Mouse (Mus musculus): ENCODE results near the gene Zfp42. TPM values are rescaled to one million over a fixed set of nuclear protein-coding genes. Genes with fewer than 3 reads are reported as not detected.

Gene Zfp42
- total RNA-seq, 2 experiments from 2014 or later: not detected

- intact Hi-C loops (cut with DNase I; ENCODE audit: low total_unique reads): no loop called here
- DNase-seq: no peak
Measured at GRCm38 (mm10) chr8:43260961-43261360, 45.8 kb downstream of the Zfp42 start.

DNA sequence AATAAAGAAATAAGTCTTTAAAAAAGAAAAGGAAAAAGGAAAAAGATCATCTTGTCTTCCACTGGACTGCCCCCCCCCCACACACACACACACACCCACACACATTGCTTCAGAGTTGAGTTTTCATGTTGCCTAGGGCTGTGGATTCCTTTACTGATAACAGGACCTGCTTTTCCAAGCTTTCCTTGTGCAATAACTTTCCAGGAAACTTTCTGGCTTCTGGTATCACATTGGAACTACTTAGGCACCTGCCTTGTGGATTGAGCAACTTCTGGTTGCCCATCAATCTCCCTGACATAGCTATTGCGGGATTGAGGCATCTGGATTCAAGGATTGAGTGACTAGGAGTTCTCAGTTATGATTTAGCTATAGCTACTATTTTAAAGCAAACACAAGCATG, 48.9 kb downstream of the Zfp42 start:
- intact Hi-C loops (cut with DNase I; ENCODE audit: low total_unique reads): no loop called here
- no peak for DNase-seq

DNA sequence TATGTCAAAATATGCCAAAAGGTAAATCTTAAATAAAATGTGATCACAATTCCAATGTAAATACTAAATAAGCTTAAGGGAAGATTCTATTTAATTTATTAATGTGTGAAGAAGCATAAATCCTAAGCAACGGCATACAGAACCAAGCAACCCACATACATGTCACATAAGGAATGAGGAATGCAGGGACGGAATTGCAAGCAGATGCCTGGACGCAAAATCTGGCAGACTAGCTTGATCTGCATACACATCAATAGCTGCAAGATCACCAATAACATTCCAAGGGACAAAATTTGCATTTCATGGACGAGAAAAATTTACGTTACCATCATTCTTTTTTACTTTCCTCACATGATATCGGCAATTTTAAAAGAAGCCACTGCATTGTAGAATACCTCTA, 51.1 kb downstream of the Zfp42 start:
- intact Hi-C loops (cut with DNase I; ENCODE audit: low total_unique reads): no loop called here

GRCm38 (mm10) chr8:43251653-43252052, 55.1 kb downstream of the Zfp42 start:
- intact Hi-C loops (cut with DNase I; ENCODE audit: low total_unique reads): no loop called here
- DNase-seq: no peak

More for the DNA sequence above, 51.1 kb downstream of the Zfp42 start:
- no peak for DNase-seq

GRCm38 (mm10) chr8:43248707-43249106, 58.1 kb downstream of the Zfp42 start:
- intact Hi-C loops (cut with DNase I; ENCODE audit: low total_unique reads): no loop called here
- no peak for DNase-seq

Other genes starting within 250 kb of the Zfp42 start
- not detected for gene Triml1, start 165.5 kb downstream of the Zfp42 start, total RNA-seq (2021)
- gene Triml2, start 126.4 kb downstream of the Zfp42 start, total RNA-seq (2021): not detected
- not detected for gene Adam26b, start 221.1 kb upstream of the Zfp42 start, total RNA-seq (2021)

All from gastrocnemius, postnatal 14 days (tissue).